Mouse (Mus musculus) ZHBTc4 (cell line): ENCODE results near the gene Axin1.
"Not testable (repeated sequence)": the region's sequence is repeated elsewhere in the genome, so short reads cannot be mapped to it uniquely, and the experiment has no call there.

Experiments
- DNase-seq: peaks from one replicate; pipeline ENCODE4 v3.0.0-alpha.2; 2011; ENCODE audit warnings: low read depth, low spot score

Gene Axin1

DNA sequence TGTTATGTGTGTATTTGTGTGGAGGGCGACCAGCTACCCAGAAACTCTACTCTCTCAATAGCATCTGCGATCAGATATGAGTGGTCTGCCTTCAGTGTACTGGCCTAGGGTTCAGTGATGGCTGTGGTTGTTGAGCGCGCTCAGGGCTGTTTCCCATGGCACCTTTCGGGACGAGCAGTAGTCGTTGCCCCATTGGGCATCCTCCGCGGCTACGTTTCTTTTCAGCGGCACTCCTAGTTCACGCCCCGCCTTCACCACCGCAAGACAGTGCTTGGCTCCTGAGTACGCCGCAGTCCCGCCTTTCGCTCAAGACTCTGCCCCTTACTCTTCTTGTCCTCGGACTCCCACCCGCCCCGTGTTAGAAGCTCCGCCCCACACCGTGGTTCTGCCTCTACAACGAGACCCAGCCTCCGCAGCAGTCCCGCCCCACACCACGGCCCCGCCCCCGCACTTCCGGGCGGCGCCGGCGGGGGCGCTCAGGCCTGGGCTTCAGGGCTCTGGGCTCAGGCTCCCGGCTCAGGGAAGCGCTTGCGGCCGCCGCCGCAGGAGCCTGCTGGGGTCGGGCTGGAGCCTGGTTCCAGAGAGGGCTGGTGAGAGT is at the start of gene Axin1:
TSS of gene Axin1 (plus strand) at position 450 of the 598 bp plus-strand sequence.
- peak; percentile 100 for DNase-seq

DNA sequence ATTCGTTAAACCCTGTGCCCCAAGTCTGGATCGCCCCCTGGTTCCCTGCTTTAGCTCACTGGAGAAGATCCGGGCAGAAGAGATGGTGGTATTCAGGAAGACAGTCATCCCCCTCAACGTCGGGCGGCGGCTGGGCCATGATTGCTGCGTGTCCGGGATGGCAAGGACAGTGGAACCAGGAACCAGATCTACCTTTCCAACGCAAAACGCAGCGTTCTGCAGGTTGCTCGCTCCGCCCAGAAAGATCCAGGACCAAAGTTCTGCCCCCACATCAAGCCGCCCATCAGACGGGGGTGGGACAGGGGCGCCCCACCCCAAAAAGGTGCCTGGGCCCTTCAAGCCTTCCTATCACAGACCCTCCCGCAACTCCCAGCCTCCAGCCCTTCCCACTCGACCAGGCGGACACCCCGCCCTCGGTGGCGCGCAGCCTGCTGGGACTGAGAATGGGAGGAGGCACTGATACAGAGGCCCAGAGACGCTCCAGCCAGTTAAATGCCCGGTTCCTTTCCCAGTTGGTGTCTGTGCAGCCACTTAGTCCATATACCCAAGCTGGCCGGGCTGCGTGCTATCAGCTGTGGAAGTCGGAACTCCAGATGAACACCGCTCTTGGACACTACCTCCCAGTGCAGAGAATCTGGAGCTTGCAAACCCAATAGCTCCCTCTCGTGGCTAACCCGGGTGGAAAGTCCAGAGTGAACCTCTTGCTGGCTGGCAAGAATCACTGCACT is 48.4 kb upstream of the Axin1 start, which contains the start of gene Decr2:
TSS of gene Decr2 (minus strand) at position 433 of the 728 bp plus-strand sequence.
- peak; percentile 97 for DNase-seq

DNA sequence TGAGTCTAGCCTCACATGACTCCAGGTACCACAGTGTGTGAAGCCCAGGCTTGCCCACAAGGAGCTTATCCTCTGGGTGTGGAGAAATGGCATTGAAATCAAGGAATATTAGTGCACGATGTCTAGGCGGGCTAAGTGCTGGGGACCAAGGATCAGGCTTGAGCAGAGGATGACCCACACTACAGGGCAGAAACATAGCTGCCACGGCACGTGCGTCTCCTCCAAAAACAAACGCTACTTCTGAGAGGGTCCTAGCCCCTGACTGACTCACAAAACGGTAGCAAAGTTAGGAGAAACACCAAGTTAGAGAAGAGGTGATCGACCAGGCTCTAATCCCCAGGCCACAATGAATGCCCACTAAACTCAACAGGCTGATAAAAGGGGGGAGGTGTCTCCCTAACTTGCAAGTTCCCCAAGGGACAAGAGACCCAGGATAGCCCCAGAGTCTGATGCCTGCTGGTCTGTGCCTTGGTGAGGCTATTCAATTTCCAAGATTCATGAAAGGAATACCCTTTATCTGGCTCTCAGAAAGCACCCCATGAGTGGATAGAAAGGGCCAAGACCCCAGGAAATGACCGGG is 43.9 kb upstream of the Axin1 start:
- no peak for DNase-seq

DNA sequence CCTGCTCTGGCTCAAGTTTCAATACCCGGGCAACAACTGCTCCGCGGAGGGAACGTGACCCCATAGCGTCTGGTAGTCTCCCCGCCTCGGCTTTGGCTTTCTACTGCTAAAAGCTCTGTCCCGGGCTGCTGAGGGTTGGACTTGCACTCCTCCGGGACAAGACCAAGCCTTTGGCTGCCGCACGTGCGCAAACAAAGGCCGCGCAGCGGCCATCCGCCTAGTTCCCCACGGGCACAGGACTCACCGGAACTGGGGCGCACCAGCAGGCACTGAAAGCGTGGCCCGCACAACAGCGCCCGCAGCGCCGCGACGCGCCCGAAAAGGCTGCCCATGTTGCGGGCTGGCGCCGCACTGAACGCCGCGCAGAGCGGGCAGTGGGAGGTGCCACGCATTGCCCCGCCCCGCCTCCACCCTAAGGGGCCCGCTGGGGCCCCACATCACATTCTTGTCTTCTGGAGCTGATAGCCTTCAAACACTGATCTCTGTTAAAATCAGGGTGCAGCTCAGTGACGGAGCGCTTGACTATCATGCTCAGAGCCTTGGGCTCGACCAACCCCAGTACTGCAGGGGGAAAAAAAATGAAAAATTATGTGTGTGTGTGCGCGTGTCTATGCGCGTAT is 43.3 kb upstream of the Axin1 start, which contains the start of gene Nme4:
TSS of gene Nme4 (minus strand) at position 482 of the 620 bp plus-strand sequence.
- DNase-seq: peak; percentile 79

DNA sequence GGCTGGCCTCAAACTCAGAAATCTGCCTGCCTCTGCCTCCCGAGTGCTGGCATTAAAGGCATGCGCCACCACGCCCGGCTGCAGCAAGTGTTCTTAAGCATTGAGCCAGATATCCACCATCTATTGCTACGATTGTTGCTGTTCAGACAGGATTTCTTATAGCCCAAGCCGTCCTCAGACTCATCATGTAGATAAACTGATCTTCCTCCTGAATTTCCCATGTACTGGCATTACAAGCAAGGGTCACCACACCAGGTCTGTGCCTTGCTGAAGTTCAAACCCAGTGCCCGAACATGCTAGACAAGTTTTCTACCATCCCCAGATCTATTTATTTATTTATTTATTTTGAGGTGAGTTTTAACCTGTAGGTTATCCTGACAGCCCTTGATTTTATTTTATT is 40.0 kb upstream of the Axin1 start:
- DNase-seq: no peak

DNA sequence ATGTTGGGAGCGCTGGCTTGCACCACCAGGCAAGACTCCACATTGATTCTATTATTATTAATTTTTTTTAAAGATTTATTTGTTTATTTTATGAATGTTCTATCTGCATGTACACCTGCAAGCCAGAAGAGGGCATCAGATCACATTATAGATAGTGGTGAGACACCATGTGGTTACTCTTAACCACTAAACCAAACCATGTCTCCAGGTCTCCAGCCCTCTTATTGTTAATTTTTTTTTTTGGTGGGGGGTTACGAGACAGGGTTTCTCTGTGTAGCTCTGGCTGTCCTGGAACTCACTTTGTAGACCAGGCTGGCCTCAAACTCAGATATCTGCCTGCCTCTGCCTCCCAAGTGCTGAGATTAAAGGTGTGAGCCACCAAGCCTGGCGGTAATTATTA is 39.2 kb upstream of the Axin1 start:
- DNase-seq: not testable (repeated sequence)

DNA sequence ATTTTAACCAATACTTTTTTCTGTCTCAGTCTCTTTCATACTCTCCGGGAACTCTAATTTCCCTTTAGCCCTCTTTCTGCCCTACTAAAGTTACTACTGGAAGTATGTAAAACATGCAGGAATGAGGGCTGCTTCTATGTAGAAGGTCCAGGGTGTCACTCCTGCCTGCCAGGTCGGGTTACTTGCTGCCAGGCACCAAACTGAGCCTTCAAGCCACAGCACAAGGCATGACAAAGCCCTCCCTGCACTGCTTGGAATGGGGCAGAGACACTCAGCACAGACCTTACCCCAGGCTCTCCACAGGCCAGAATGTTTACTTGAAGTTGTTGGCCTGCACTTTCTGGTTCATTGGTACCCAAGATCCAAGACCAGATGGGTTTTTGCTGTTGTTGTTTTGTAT is 38.3 kb upstream of the Axin1 start:
- no peak for DNase-seq

DNA sequence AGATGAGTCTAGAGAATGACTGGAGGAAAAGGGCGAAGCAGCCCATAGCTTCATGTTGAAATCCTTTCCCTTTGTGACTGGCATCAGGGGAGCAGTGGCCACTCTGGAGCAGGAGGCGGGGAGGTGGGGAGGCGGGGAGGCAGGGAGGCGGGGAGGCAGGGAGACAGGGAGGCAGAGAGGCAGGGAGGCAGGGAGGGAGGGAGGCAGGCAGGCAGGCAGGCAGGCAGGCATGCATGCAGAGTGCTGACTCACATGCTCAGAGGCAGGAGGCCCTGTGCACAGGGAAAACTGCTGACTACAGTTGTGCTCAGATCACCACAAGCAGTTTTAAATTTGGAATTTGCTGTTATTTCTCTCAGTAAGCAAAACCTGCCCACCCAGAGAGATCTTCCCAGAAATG is 37.0 kb upstream of the Axin1 start:
- DNase-seq: peak; percentile 51

DNA sequence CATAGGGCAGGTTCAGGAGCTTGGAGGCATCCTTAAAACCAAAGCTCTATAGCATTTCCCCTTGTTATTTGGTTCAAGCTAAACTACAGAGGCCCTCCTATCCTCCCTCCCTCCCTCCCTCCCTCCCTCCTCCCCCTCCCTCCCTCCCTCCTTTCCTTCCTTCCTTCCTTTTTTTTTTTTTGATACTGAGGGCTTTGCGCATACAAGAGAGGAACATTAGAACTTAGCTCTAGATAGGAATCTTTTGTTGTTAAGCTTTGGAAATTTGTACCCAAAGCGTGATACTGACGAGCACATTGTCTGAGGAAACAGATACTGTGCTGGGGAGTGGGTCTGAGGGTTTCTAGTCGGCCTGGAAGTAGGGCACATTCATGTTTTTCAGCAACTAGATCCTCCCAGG is 32.9 kb upstream of the Axin1 start:
- no peak for DNase-seq

DNA sequence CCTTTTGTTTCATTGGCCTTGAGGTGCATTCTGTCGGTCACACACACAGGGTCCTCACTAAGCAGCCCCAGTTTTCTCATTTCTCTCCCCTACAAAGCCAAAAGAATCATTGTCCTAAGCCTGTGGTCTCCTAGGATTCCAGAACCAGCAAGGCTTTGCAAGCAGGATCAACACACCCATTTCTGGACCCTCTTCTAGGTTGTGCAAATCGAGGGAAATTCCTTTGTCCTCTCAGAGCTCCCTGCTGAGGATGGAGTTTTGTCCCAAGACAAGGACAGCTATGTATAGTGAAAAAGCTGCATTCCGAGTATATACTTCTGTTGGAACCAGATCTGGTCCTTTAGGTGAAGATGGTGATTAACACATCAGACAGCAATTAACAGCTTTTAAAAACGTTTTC is 28.3 kb upstream of the Axin1 start:
- peak; percentile 76 for DNase-seq

DNA sequence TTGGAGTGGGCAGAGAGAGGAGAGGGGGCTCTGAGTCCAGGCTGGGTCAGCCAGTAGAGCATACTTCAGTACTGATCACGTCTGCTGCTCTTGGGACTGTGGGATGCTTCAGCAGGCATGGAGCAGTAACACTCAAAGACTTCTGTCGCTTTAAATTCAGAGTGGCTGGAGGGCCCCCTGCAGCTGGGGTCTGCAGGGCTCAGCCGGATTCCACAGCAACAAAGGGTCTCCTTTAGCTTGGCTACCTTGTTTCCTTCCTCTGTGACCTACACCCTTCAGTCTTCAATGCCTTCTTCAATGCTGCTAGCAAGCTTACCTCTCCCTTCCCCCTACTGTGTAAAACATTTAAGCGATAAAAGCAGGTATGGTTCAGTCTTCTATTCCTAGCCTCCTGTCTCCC is 27.5 kb upstream of the Axin1 start:
- peak; percentile 87 for DNase-seq

DNA sequence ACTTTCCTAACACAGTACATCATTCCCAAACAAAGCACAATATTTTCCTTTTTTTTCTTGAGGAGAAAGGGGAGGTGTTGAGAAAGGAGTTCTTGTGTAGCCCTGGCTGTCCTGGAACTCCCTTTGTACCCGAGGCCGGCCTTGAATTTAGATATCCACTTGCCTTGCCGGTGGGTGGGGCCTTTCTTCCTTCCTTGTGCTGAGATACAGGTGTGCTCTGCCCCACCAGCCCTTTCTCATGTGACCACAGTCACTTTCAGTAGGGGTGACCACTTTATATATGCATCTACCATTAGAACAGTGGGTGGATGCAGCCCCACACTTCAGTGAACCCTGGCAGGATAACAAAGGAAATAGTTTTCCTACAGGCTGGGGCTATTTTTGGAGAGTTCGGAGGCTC is 26.8 kb upstream of the Axin1 start:
- DNase-seq: peak; percentile 64

DNA sequence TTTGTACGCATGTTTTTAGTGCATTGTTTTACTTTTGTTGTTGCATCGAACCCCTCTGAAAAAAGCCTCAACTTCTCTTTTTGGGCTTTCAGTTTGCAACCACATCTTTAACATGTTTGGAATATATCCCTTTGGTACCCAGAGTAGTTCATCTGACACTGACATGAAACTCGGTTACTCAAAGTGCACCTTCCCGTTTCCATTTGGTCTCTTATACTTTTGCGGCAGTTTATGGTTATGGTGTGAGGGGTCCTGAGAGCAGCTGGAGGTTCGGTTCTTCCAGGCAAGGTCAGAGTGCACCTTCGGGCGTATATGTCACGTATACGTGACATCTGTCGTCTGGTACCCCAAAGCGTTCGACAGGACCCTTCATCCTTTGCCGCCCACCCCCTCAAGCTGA is 25.7 kb upstream of the Axin1 start:
- DNase-seq: no peak

DNA sequence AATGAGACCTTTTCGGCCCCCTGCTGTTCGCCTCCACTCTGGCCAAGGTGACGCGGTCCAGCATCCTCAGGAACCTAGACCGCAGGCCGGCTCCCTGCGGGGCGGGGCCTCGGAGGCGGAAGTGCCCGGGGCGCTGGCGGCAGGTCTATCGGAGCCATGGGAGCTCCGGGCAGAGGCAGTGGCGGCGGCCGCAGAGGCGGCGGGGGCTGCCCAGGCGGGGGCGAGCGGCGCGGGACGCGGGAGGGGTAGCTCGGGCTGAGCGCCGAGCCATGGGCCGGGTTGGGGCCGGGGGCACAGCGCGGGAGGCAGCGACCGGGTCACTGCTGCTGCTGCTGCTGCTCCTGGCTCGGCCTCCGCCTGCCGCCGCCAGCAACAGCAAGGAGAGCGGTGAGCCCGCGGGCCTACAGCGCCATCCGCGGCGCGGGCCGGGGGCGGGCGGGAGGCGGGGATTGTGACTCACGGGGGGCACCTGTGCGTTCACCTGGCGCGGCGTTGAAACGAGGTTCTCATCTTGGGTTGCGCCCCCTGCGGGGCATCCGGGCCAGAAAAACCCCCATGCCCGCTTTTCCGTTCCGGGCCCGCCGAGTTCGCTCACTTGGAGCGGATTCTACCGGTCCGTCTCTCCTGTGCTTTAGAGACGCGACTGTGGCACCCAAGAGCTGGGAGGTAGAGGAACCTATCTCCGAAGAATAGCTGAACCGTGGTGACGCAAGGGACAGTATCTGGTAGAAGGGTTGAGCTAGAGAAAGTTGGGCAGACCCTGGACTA is 25.1 kb upstream of the Axin1 start, which contains the start of gene Tmem8:
TSS of gene Tmem8 (plus strand) at position 119 of the 768 bp plus-strand sequence.
- DNase-seq: peak; percentile 87

DNA sequence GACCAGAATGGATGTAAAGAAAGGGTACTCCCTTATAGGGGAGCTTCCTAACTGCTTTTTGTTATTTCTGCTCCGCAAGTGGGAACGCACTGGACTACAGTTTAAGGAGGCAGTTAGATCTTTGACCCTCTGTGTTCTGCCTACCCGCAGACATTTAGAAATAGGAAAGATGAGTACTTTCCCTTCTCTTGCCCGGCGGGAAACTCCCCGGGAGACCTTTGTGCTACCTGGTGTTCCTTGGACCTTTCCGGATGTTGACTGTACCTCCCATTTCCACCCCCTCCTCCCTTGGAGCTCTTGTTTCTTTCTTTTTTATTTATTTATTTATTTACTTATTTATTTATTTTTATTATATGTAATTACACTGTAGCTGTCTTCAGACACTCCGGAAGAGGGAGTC is 24.4 kb upstream of the Axin1 start:
- no peak for DNase-seq

DNA sequence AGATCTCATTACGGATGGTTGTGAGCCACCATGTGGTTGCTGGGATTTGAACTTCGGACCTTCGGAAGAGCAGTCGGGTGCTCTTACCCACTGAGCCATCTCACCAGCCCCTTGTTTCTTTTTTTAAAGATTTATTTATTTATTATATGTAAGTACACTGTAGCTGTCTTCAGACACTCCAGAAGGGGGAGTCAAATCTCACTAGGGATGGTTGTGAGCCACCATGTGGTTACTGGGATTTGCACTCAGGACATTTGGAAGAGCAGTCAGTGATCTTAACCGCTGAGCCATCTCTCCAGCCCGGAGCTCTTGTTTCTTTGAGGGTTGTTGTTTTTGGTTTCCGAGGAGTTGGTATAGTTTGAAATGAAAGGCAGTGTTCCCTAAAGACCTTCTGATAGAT is 24.0 kb upstream of the Axin1 start:
- not testable (repeated sequence) for DNase-seq

DNA sequence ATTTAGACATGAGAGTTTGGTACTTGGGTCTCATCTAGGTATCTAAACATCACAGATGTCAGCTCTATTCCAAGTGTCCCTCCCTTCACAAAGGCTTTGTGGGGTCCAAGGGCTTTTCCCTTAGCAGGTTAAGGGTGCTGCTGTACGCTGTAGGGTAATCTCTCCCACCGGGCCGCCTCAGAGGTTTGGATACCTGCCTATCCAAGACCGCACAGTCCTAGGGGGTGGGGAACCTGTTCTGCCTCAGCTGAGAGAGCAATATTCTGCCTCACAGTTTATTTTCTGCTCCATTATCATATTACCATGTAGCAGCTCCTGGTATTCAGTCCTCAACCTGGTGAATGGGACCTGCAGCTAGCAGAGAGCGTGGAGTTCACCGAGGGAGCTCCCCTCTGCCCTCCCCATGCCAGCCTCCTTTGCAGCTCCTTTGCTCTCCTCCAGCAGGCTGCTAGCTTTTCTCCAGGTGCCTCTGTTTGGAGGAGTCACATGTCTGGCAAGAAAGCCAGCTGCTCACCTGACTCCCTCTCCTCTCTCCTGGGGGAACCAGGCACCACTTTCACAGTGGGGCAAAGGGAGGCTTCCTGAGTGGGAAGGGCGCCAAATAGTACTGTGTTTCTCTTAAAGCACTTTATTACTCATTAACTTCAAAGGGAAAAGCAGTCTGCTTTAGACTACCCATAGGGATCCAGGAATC is 23.1 kb upstream of the Axin1 start:
- no peak for DNase-seq

DNA sequence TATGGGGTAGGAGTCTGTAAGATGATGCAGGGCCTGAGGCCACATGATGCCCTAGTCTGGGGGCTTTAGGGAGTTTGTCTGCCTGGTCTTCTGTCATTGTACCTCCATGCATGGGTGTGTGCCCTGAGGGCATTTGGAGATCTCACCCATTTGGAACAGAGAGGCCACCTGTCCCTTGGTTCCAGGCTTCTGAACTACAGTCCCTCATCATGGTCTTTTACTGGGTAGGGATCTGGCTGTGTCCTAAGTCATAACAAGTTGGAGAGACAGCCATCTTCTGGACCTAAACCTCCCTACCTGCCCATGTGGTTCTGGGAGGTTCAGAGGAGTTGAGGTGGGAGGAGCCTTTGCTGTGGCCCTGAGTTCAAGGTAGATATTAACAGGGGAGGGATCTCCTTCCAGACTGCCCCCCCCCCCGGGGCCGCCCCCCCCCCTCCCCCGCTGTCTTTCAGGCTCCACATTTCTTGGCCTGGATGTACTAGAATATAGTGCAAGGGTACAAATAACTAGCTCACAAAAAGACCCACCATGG is 22.5 kb upstream of the Axin1 start:
- DNase-seq: no peak

DNA sequence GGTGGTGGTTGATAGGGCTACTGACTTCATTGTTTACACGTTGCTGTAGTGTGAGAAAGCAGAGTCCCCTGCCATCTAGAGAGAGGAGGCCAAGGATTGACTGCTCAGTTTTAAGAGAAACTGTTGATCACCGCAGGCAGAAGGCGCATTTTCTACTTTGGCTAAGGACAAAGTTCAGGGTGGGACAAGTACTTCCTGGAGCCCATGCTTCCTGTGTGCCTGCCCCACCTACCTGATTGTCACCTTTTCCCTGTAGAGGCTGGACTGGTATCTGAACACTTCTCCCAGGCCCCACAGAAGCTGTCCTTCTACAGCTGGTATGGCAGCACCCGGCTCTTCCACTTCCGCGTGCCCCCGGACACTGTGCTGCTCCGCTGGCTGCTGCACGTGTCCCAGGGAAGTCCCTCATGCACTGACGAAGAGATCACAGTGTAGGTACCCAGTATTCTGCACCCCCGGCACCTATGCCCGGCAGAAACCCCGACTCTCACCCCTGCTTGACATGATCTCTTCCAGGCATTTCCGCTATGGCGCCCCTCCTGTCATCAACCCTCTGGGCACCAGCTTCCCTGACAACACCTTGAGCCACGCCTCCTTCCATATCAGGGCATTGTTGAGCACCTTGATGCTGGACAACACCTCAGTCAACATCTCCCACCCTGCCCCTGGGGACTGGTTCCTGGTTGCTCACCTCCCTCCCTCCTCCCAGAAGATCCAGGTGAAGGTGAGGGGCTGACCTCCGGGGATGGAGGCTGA is 21.8 kb upstream of the Axin1 start:
- DNase-seq: no peak
